Mouse (Mus musculus) C2C12 (cell line): ENCODE measurements around the gene Kirrel.

ENCODE experiments used
- CTCF ChIP-seq: IDR thresholded peaks from one replicate; pipeline ENCODE4 v1.5.1; 2011; ENCODE audit not compliant: control insufficient read depth, insufficient read depth, insufficient read length
- MYOD1 ChIP-seq: IDR thresholded peaks from one replicate; pipeline ENCODE4 v1.6.1; 2011; ENCODE audit warnings: low read depth; ENCODE audit not compliant: control insufficient read depth, insufficient read length
- MYOG ChIP-seq: IDR thresholded peaks from one replicate; pipeline ENCODE4 v1.6.1; 2011; ENCODE audit not compliant: control insufficient read depth, insufficient read length; ENCODE audit errors: extremely low read depth
- USF1 ChIP-seq: IDR thresholded peaks from one replicate; pipeline ENCODE4 v1.6.1; 2011; ENCODE audit warnings: low read depth, mild to moderate bottlenecking, control low read depth, moderate library complexity

GRCm38 (mm10) chr3:87159190-87159589 lies 15.4 kb downstream of the Kirrel start:
- TF ChIP-seq CTCF (no peak), MYOG (no peak), USF1 (no peak), MYOD1 (no peak)
